Mouse (Mus musculus): ENCODE data around the gene Rilp.

DNA sequence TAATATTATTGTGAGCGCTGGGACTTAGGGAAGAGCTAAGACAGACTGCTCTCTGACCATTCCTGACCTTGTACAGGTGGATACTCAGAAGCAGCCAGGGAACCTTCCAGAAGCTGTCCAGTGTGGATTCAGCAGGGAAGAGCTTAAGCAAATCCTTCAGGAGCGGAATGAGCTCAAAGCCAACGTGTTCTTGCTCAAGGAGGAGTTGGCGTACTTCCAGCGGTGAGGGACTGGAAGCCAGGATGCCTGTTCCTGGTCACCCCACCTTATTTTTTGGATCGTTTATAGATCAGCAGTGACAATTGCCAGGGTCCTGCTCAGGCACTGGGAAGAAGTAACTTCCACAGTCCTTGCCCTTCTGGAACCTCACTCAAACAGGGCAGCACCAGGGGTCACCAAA, 1.3 kb downstream of the Rilp start:
- TF ChIP-seq EP300 (optimal IDR thresholded peaks at IDR 0.05), result no peak
- TF ChIP-seq CTCF (IDR thresholded peaks at IDR 0.05; ENCODE audit: low read depth), result no peak
